Mouse (Mus musculus): ENCODE data around the gene Aig1. TPM values are rescaled to one million over a fixed set of nuclear protein-coding genes. Genes with fewer than 3 reads are reported as not detected.

Gene Aig1
- polyA plus RNA-seq, 1 experiment = 0.30 TPM

- no peaks in the 10 kb centered on the region for H3K27me3 ChIP-seq (ENCODE audit: control insufficient read depth)
- no peaks in the 10 kb centered on the region for H3K9me3 ChIP-seq (ENCODE audit: control insufficient read depth, low read length)
- H3K36me3 ChIP-seq (ENCODE audit: control insufficient read depth) = no peaks in the 10 kb centered on the region
- H3K4me3 ChIP-seq (replicated peaks) = no peak overlapping the region
- no peaks in the 10 kb centered on the region for H3K4me1 ChIP-seq (ENCODE audit: control insufficient read depth)
- TF ChIP-seq GATA1 (IDR thresholded peaks at IDR 0.05; ENCODE audit: low read length) (no peak), TAL1 (IDR thresholded peaks at IDR 0.05; ENCODE audit: low read length) (no peak)
Measured at GRCm38 (mm10) chr10:13770720-13771119, 98.1 kb downstream of the Aig1 start.

DNA sequence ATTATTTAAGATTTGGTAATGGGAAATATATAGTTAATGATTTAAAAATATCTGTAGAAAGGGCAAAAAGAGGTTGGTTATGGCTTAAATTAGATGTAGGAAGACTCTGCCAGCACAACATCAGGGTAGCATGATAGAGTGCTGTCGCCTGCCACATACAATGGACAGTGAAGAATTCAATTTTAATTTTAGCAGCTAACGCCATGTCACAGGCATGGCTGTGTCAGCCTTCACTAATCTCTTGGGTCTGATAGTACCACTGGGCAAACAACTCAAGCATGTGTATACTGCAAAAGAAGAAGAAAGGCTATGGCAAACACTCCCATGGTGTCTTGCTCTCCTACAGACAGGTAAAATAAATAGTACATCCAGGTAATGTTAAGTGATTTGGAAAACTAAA, 99.0 kb downstream of the Aig1 start:
- TF ChIP-seq GATA1 (IDR thresholded peaks at IDR 0.05; ENCODE audit: low read length) (no peak), TAL1 (IDR thresholded peaks at IDR 0.05; ENCODE audit: low read length) (no peak)
- Histone ChIP-seq H3K36me3 (ENCODE audit: control insufficient read depth) (no peaks in the 10 kb centered on the region), H3K4me3 (replicated peaks) (no peak overlapping the region), H3K9me3 (ENCODE audit: control insufficient read depth, low read length) (no peaks in the 10 kb centered on the region), H3K27me3 (ENCODE audit: control insufficient read depth) (no peaks in the 10 kb centered on the region), H3K4me1 (ENCODE audit: control insufficient read depth) (no peaks in the 10 kb centered on the region)

GRCm38 (mm10) chr10:13768866-13769265, 99.9 kb downstream of the Aig1 start:
- TF ChIP-seq GATA1 (IDR thresholded peaks at IDR 0.05; ENCODE audit: low read length) (no peak), TAL1 (IDR thresholded peaks at IDR 0.05; ENCODE audit: low read length) (no peak)
- H3K4me3 ChIP-seq (replicated peaks) = no peak overlapping the region

GRCm38 (mm10) chr10:13767076-13767475, 101.7 kb downstream of the Aig1 start:
- no peaks in the 10 kb centered on the region for H3K9me3 ChIP-seq (ENCODE audit: control insufficient read depth, low read length)
- no peak for TF ChIP-seq GATA1 (IDR thresholded peaks at IDR 0.05; ENCODE audit: low read length)
- TF ChIP-seq TAL1 (IDR thresholded peaks at IDR 0.05; ENCODE audit: low read length) = no peak
- H3K27me3 ChIP-seq (ENCODE audit: control insufficient read depth) = no peaks in the 10 kb centered on the region
- H3K4me3 ChIP-seq (replicated peaks) = no peak overlapping the region
- peaks cover 3% of the 10 kb centered on the region for H3K4me1 ChIP-seq (ENCODE audit: control insufficient read depth)
- H3K36me3 ChIP-seq (ENCODE audit: control insufficient read depth) = no peaks in the 10 kb centered on the region

More at GRCm38 (mm10) chr10:13768866-13769265, 99.9 kb downstream of the Aig1 start:
- Histone ChIP-seq H3K4me1 (ENCODE audit: control insufficient read depth) (no peaks in the 10 kb centered on the region), H3K27me3 (ENCODE audit: control insufficient read depth) (no peaks in the 10 kb centered on the region), H3K36me3 (ENCODE audit: control insufficient read depth) (no peaks in the 10 kb centered on the region), H3K9me3 (ENCODE audit: control insufficient read depth, low read length) (no peaks in the 10 kb centered on the region)

GRCm38 (mm10) chr10:13763151-13763550, 105.6 kb downstream of the Aig1 start:
- Histone ChIP-seq H3K4me1 (ENCODE audit: control insufficient read depth) (peaks cover 3% of the 10 kb centered on the region), H3K9me3 (ENCODE audit: control insufficient read depth, low read length) (no peaks in the 10 kb centered on the region), H3K27me3 (ENCODE audit: control insufficient read depth) (no peaks in the 10 kb centered on the region), H3K4me3 (replicated peaks) (no peak overlapping the region), H3K36me3 (ENCODE audit: control insufficient read depth) (no peaks in the 10 kb centered on the region)
- no peak for TF ChIP-seq GATA1 (IDR thresholded peaks at IDR 0.05; ENCODE audit: low read length)
- no peak for TF ChIP-seq TAL1 (IDR thresholded peaks at IDR 0.05; ENCODE audit: low read length)

DNA sequence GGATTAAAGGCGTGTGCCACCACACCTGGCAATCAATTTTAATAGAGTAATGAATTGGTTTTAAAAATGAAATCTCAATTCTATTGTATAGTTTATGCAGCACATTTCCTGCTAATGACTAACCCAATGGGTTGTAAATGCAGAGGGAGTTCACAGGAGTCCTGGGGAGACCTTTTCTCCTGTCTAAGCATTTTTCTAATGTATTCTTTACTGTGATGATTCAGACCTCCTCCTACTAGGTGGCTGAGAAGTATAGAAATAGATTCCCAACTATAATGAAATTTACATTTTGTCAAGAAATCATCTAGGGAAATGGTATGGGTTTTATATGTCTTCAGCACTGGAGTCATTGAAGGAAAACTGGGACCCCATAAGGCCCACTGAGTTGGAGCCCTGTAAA, 114.1 kb downstream of the Aig1 start:
- H3K9me3 ChIP-seq (ENCODE audit: control insufficient read depth, low read length) = no peaks in the 10 kb centered on the region
- TF ChIP-seq TAL1 (IDR thresholded peaks at IDR 0.05; ENCODE audit: low read length) (no peak), GATA1 (IDR thresholded peaks at IDR 0.05; ENCODE audit: low read length) (no peak)
- no peak overlapping the region for H3K4me3 ChIP-seq (replicated peaks)

GRCm38 (mm10) chr10:13753777-13754176, 115.0 kb downstream of the Aig1 start:
- no peaks in the 10 kb centered on the region for H3K36me3 ChIP-seq (ENCODE audit: control insufficient read depth)
- TF ChIP-seq TAL1 (IDR thresholded peaks at IDR 0.05; ENCODE audit: low read length) = no peak
- TF ChIP-seq GATA1 (IDR thresholded peaks at IDR 0.05; ENCODE audit: low read length) = no peak

More for the DNA sequence above, 114.1 kb downstream of the Aig1 start:
- Histone ChIP-seq H3K4me1 (ENCODE audit: control insufficient read depth) (no peaks in the 10 kb centered on the region), H3K27me3 (ENCODE audit: control insufficient read depth) (no peaks in the 10 kb centered on the region), H3K36me3 (ENCODE audit: control insufficient read depth) (no peaks in the 10 kb centered on the region)

DNA sequence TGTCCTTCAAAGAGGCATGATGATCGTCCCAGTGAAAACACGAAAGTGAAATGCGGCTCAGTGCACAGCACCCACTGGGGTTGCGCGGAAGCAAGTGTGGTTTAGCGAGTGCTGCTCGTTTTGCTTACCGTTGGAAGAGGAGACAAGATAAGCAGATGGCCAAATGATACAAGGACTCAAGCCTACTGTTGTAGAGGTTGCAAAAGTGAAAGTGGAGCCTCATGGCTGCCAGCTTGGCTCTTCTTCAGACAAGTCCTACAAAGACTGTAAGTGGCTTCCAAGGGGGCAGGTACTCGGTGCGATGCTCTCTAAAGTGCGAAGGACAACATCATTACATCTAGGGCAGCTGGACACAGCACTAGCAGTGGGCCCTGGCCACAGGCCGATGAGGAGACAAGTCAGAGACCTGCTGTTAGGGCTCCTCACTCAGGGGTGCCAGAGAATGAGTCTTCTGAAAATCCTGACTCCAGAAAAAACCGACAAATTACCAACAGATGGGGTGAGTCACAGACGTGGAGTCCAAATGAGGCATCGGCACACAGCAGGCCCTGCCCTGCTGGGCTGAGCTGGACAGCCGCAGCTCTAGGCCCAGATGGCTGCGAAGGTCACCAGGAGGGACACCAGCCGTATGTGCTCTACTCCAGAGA, 129.2 kb downstream of the Aig1 start:
- Histone ChIP-seq H3K4me3 (replicated peaks) (no peak overlapping the region), H3K27me3 (ENCODE audit: control insufficient read depth) (no peaks in the 10 kb centered on the region), H3K4me1 (ENCODE audit: control insufficient read depth) (no peaks in the 10 kb centered on the region), H3K9me3 (ENCODE audit: control insufficient read depth, low read length) (no peaks in the 10 kb centered on the region), H3K36me3 (ENCODE audit: control insufficient read depth) (no peaks in the 10 kb centered on the region)
- TF ChIP-seq TAL1 (IDR thresholded peaks at IDR 0.05; ENCODE audit: low read length) (no peak), GATA1 (IDR thresholded peaks at IDR 0.05; ENCODE audit: low read length) (no peak)

More at GRCm38 (mm10) chr10:13753777-13754176, 115.0 kb downstream of the Aig1 start:
- Histone ChIP-seq H3K4me1 (ENCODE audit: control insufficient read depth) (no peaks in the 10 kb centered on the region), H3K9me3 (ENCODE audit: control insufficient read depth, low read length) (no peaks in the 10 kb centered on the region), H3K27me3 (ENCODE audit: control insufficient read depth) (no peaks in the 10 kb centered on the region), H3K4me3 (replicated peaks) (no peak overlapping the region)

- Histone ChIP-seq H3K4me3 (replicated peaks) (no peak overlapping the region), H3K4me1 (ENCODE audit: control insufficient read depth) (no peaks in the 10 kb centered on the region; the same call in 1 of the 2 replicates), H3K9me3 (ENCODE audit: control insufficient read depth, low read length) (no peaks in the 10 kb centered on the region), H3K27me3 (ENCODE audit: control insufficient read depth) (no peaks in the 10 kb centered on the region), H3K36me3 (ENCODE audit: control insufficient read depth) (no peaks in the 10 kb centered on the region)
- no peak for TF ChIP-seq TAL1 (IDR thresholded peaks at IDR 0.05; ENCODE audit: low read length)
- TF ChIP-seq GATA1 (IDR thresholded peaks at IDR 0.05; ENCODE audit: low read length) = no peak
Measured at GRCm38 (mm10) chr10:13730039-13730748, 138.6 kb downstream of the Aig1 start.

All from erythroblast, embryonic 14.5 days (primary cell).